Mouse (Mus musculus) kidney, adult 18-20 months (tissue): ENCODE results near the gene Chst11.
A peak's percentile ranks its signal among the peaks of the same experiment; 100 is the strongest.

Experiments
- DNase-seq: peaks from one replicate; pipeline ENCODE4 v3.0.0; 2021

Chst11 gene

GRCm38 (mm10) chr10:82984950-82985699 lies at the start of gene Chst11:
Gene Chst11 (plus strand): TSS chr10:82985498.
- DNase-seq: peak; percentile 81

- DNase-seq: no peak
Measured at GRCm38 (mm10) chr10:82935774-82936173, 49.5 kb upstream of the Chst11 start.

- DNase-seq: no peak
Measured at GRCm38 (mm10) chr10:82953415-82953814, 31.9 kb upstream of the Chst11 start.

- no peak for DNase-seq
Measured at GRCm38 (mm10) chr10:82955117-82955516, 30.2 kb upstream of the Chst11 start.

GRCm38 (mm10) chr10:82958218-82958761 lies 27.0 kb upstream of the Chst11 start:
- no peak for DNase-seq

GRCm38 (mm10) chr10:82959316-82959715 lies 26.0 kb upstream of the Chst11 start:
- DNase-seq: no peak

GRCm38 (mm10) chr10:82961302-82961701 lies 24.0 kb upstream of the Chst11 start:
- no peak for DNase-seq

GRCm38 (mm10) chr10:82962018-82962417 lies 23.3 kb upstream of the Chst11 start:
- DNase-seq: no peak

GRCm38 (mm10) chr10:82962472-82963020 lies 22.8 kb upstream of the Chst11 start:
- no peak for DNase-seq

- no peak for DNase-seq
Measured at GRCm38 (mm10) chr10:82964491-82964890, 20.8 kb upstream of the Chst11 start.

GRCm38 (mm10) chr10:82966672-82967071 lies 18.6 kb upstream of the Chst11 start:
- no peak for DNase-seq

GRCm38 (mm10) chr10:82969612-82970011 lies 15.7 kb upstream of the Chst11 start:
- no peak for DNase-seq

GRCm38 (mm10) chr10:82971549-82971948 lies 13.7 kb upstream of the Chst11 start:
- DNase-seq: no peak

- DNase-seq: no peak
Measured at GRCm38 (mm10) chr10:82974201-82974600, 11.1 kb upstream of the Chst11 start.

GRCm38 (mm10) chr10:82974627-82975177 lies 10.6 kb upstream of the Chst11 start:
- DNase-seq: no peak

GRCm38 (mm10) chr10:82975806-82976205 lies 9.5 kb upstream of the Chst11 start:
- DNase-seq: no peak

- DNase-seq: no peak
Measured at GRCm38 (mm10) chr10:82982286-82982685, 3.0 kb upstream of the Chst11 start.

- DNase-seq: peak; percentile 66
Measured at GRCm38 (mm10) chr10:82985700-82986131, 418 bp downstream of the Chst11 start.

GRCm38 (mm10) chr10:82986251-82986992 lies 1.1 kb downstream of the Chst11 start:
- peak; percentile 11 for DNase-seq

GRCm38 (mm10) chr10:82986993-82987349 lies 1.7 kb downstream of the Chst11 start:
- DNase-seq: no peak

- DNase-seq: peak; percentile 11
Measured at GRCm38 (mm10) chr10:82987394-82987793, 2.1 kb downstream of the Chst11 start.

GRCm38 (mm10) chr10:82989418-82990025 lies 4.2 kb downstream of the Chst11 start:
- DNase-seq: peak; percentile 5

- peak; percentile 37 for DNase-seq
Measured at GRCm38 (mm10) chr10:82990918-82991317, 5.6 kb downstream of the Chst11 start.
